ENCODE assay signal across 8 mouse cellular contexts in the genomic region with DNA sequence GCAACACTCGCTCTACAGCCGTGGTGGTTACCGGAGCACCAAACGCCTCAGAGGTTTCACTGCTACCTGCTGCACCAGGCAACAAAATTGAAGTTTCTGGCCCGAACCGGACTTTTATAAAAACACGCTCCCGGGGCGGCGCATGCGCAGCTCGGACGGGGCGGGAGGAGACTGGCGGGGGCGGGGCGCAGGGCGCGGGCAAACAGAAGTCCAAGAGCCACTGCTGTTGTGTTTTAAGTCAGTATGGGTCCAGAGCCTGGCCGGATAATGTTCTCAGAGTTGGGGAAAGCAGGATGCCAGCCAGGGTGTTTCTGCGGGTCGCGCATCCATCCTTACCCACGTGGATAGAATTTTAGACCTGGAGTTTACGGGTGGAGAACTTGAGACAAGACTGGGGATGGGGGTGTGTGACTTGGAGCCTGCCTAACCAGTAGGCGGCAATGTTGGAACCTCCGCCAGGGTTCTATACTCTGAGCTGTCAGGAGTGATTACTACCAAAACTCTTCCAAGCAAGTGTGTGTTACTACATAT. TPM values are rescaled to one million over a fixed set of nuclear protein-coding genes. Genes with fewer than 3 reads are reported as not detected.
DNase-seq lines count a peak whose midpoint lies in the region; ATAC-seq and TF ChIP-seq lines count a peak whose summit lies in the region.

A gene (minus strand): TSS at position 83 of the 531 bp plus-strand sequence.

- no peaks in the 10 kb centered on the region for H3K9me3 ChIP-seq in forebrain, embryonic 10.5 days
- H3K9me3 ChIP-seq in heart, embryonic 14.5 days (ENCODE audit: control insufficient read depth, low read length) = no peaks in the 10 kb centered on the region
- no peaks in the 10 kb centered on the region for H3K9me3 ChIP-seq in kidney, postnatal 0 days (replicated peaks; ENCODE audit: low read length)
- H3K9me3 ChIP-seq in liver, embryonic 14.5 days (ENCODE audit: control insufficient read depth, low read length) = no peaks in the 10 kb centered on the region
- no peaks in the 10 kb centered on the region for H3K9me3 ChIP-seq in stomach, embryonic 15.5 days

- peak; percentile 22 for DNase-seq in 3134 (ENCODE audit: extremely low read depth, insufficient read length, low spot score)
- peak; percentile 80 for DNase-seq in adrenal gland, adult 8-10 months
- DNase-seq in forebrain, embryonic 10.5 days (ENCODE audit: extremely low spot score, low spot score) = peak; percentile 92
- DNase-seq in kidney, postnatal 0 days (ENCODE audit: low spot score) = peak; percentile 81
- no peak for DNase-seq in liver, embryonic 14.5 days (ENCODE audit: low read depth in 3 of 3, low spot score in 3 of 3)
- peak; percentile 96 to 97 for DNase-seq in natural killer cell, adult 2 months (ENCODE audit: low spot score in 2 of 2)

- WGBS in forebrain, embryonic 10.5 days = under 1% methylated on average over 27 of the region's 27 CpGs
- WGBS in heart, embryonic 14.5 days = under 1% methylated on average over 27 of the region's 27 CpGs
- WGBS in kidney, postnatal 0 days = under 1% methylated on average over 27 of the region's 27 CpGs
- under 1% methylated on average over 27 of the region's 27 CpGs for WGBS in liver, embryonic 14.5 days (ENCODE audit: insufficient replicate concordance)
- WGBS in stomach, embryonic 15.5 days = under 1% methylated on average over 27 of the region's 27 CpGs

- H3K4me1 ChIP-seq in forebrain, embryonic 10.5 days = peaks cover 78% of the 10 kb centered on the region
- H3K4me1 ChIP-seq in heart, embryonic 14.5 days (ENCODE audit: control insufficient read depth in 2 of 2, insufficient read depth in 2 of 2, low read length in 2 of 2) = peaks cover 8 to 18% of the 10 kb centered on the region in 2 experiments; a peak in 3 of 4 replicates
- H3K4me1 ChIP-seq in kidney, postnatal 0 days (replicated peaks; ENCODE audit: insufficient read depth, low read length) = peaks cover 35% of the 10 kb centered on the region
- H3K4me1 ChIP-seq in liver, embryonic 14.5 days (replicated peaks; ENCODE audit: control insufficient read depth in 2 of 2, insufficient read depth in 2 of 2, low read length in 1 of 2) = peaks cover 0 to 2% of the 10 kb centered on the region in 2 experiments; a peak in 1 of 4 replicates
- H3K4me1 ChIP-seq in stomach, embryonic 15.5 days = peaks cover 20% of the 10 kb centered on the region; the same call in 1 of the 2 replicates

- peaks cover 21% of the 10 kb centered on the region for H3K36me3 ChIP-seq in forebrain, embryonic 10.5 days (replicated peaks)
- H3K36me3 ChIP-seq in heart, embryonic 14.5 days (ENCODE audit: control insufficient read depth, insufficient read depth, low read length) = no peaks in the 10 kb centered on the region
- no peaks in the 10 kb centered on the region for H3K36me3 ChIP-seq in kidney, postnatal 0 days (ENCODE audit: insufficient read depth, low read length)
- no peaks in the 10 kb centered on the region for H3K36me3 ChIP-seq in liver, embryonic 14.5 days (replicated peaks; ENCODE audit: control insufficient read depth, insufficient read depth, low read depth)
- no peaks in the 10 kb centered on the region for H3K36me3 ChIP-seq in stomach, embryonic 15.5 days

- H3K4me3 ChIP-seq in forebrain, embryonic 10.5 days = peak within 1 kb of the TSS; percentile 78
- H3K4me3 ChIP-seq in heart, embryonic 14.5 days (ENCODE audit: control insufficient read depth in 1 of 2, insufficient read depth in 1 of 2, low read depth in 1 of 2, low read length in 2 of 2) = peak within 1 kb of the TSS; percentile 62 to 65
- peak within 1 kb of the TSS; percentile 54 for H3K4me3 ChIP-seq in kidney, postnatal 0 days (replicated peaks; ENCODE audit: low read depth, low read length)
- peak within 1 kb of the TSS; percentile 50 to 74 for H3K4me3 ChIP-seq in liver, embryonic 14.5 days (ENCODE audit: insufficient read depth in 1 of 2, low read depth in 2 of 2, low read length in 2 of 2)
- H3K4me3 ChIP-seq in stomach, embryonic 15.5 days (replicated peaks) = peak within 1 kb of the TSS; percentile 52

- H3K9ac ChIP-seq in heart, embryonic 14.5 days (ENCODE audit: low read length) = peak within 1 kb of the TSS; percentile 66
- peak within 1 kb of the TSS; percentile 59 for H3K9ac ChIP-seq in kidney, postnatal 0 days (ENCODE audit: low read depth, low read length)
- H3K9ac ChIP-seq in liver, embryonic 14.5 days (replicated peaks) = no peak within 1 kb of the TSS; the same call in 1 of the 2 replicates
- peak within 1 kb of the TSS; percentile 43 for H3K9ac ChIP-seq in stomach, embryonic 15.5 days

- peaks cover 63% of the 10 kb centered on the region for H3K27me3 ChIP-seq in forebrain, embryonic 10.5 days (ENCODE audit: poor library complexity, severe bottlenecking)
- peaks cover 51% of the 10 kb centered on the region for H3K27me3 ChIP-seq in heart, embryonic 14.5 days (ENCODE audit: control insufficient read depth, insufficient read depth, low read length)
- H3K27me3 ChIP-seq in kidney, postnatal 0 days (ENCODE audit: insufficient read depth, low read length) = peaks cover 4% of the 10 kb centered on the region; the same call in 1 of the 2 replicates
- peaks cover 51% of the 10 kb centered on the region for H3K27me3 ChIP-seq in liver, embryonic 14.5 days (ENCODE audit: control insufficient read depth, insufficient read depth, low read length)
- H3K27me3 ChIP-seq in stomach, embryonic 15.5 days (replicated peaks) = no peaks in the 10 kb centered on the region

- peak; percentile 67 for TF ChIP-seq CTCF in kidney, postnatal 0 days (IDR thresholded peaks at IDR 0.05; ENCODE audit: low read depth)
- peak; percentile 47 for TF ChIP-seq CTCF in liver, embryonic 14.5 days (IDR thresholded peaks at IDR 0.05; ENCODE audit: low read depth)

- no peak for TF ChIP-seq EP300 in liver, embryonic 14.5 days (IDR thresholded peaks at IDR 0.05; ENCODE audit: low read depth)

- H3K4me2 ChIP-seq in heart, embryonic 14.5 days (ENCODE audit: low read length) = peak within 1 kb of the TSS; percentile 92
- peak within 1 kb of the TSS; percentile 94 for H3K4me2 ChIP-seq in kidney, postnatal 0 days (ENCODE audit: low read length)
- H3K4me2 ChIP-seq in liver, embryonic 14.5 days (ENCODE audit: low read depth) = peak within 1 kb of the TSS; percentile 65
- peak within 1 kb of the TSS; percentile 86 for H3K4me2 ChIP-seq in stomach, embryonic 15.5 days

- ATAC-seq in heart, embryonic 14.5 days (ENCODE audit: insufficient number of reproducible peaks, insufficient read depth, low FRiP score, low read depth) = peak; percentile 72
- peak; percentile 77 for ATAC-seq in kidney, postnatal 0 days (replicated peaks; ENCODE audit: low FRiP score, low read depth)
- ATAC-seq in liver, embryonic 14.5 days (ENCODE audit: insufficient read depth) = peak; percentile 60
- peak; percentile 80 for ATAC-seq in stomach, embryonic 15.5 days (ENCODE audit: insufficient read depth, low FRiP score, low read depth)

- H3K27ac ChIP-seq in forebrain, embryonic 10.5 days = peak within 1 kb of the TSS; percentile 93
- H3K27ac ChIP-seq in heart, embryonic 14.5 days (replicated peaks in 1 of 2; ENCODE audit: control insufficient read depth in 1 of 2, insufficient read depth in 1 of 2, low read depth in 2 of 2, low read length in 2 of 2) = peak within 1 kb of the TSS in 1 of 2 experiments; percentile 6; a peak in 1 of 4 replicates
- H3K27ac ChIP-seq in kidney, postnatal 0 days = no peak within 1 kb of the TSS
- H3K27ac ChIP-seq in liver, embryonic 14.5 days = no peak within 1 kb of the TSS
- H3K27ac ChIP-seq in stomach, embryonic 15.5 days = peak within 1 kb of the TSS; percentile 63

RNA-seq across cellular contexts. Expression of the gene that starts here (rescaled TPM):
- 10 to 100 TPM; 14.8 to 66.9 (median 40.0) TPM for total RNA-seq in adrenal gland, adult 8-10 months (2022)
- 6.6 and 7.9 TPM in 2 replicates for polyA plus RNA-seq in forebrain, embryonic 10.5 days (2016; fragmentation: Nextera tagmentation; extraction: Ambion mirVana)
- 2.4 and 2.9 TPM in 2 replicates for polyA plus RNA-seq in heart, embryonic 14.5 days (2014; fragmentation: Nextera tagmentation; extraction: Ambion mirVana)
- polyA plus RNA-seq in kidney, postnatal 0 days (2015; fragmentation: Nextera tagmentation; extraction: Ambion mirVana) = 8.8 and 9.9 TPM in 2 replicates
- polyA plus RNA-seq in liver, embryonic 14.5 days (2012; rRNA removed) = 9.1 and 9.3 TPM in 2 replicates
- 1.8 and 2.4 TPM in 2 replicates for polyA plus RNA-seq in liver, embryonic 14.5 days (2014; fragmentation: Nextera tagmentation; extraction: Ambion mirVana)
- 5.8 and 6.1 TPM in 2 replicates for polyA plus RNA-seq in stomach, embryonic 15.5 days (2015; fragmentation: Nextera tagmentation; extraction: Ambion mirVana)

Comparison
In these comparisons a context has a peak if more than half of its experiments do, and no peak if none do; other contexts are left out.
1. DNase-seq: peak in 3134 (single experiment), adrenal gland, adult 8-10 months (single experiment), forebrain, embryonic 10.5 days (single experiment), kidney, postnatal 0 days (single experiment) and natural killer cell, adult 2 months (2 of 2); none in liver, embryonic 14.5 days (0 of 3).
2. H3K27ac ChIP-seq: peak in forebrain, embryonic 10.5 days (single experiment) and stomach, embryonic 15.5 days (single experiment); none in kidney, postnatal 0 days (single experiment) and liver, embryonic 14.5 days (single experiment).
3. Peak in every context shown above with its lines, with median percentiles within 50 percentile points of each other: H3K4me3 ChIP-seq, ATAC-seq and H3K4me2 ChIP-seq.